Mouse (Mus musculus): ENCODE measurements at regions not wholly inside any gene's neighbourhood (a gene's known extent, or its start where the extent isn't known, plus 50 kb on each side); places are given as distances from the start of the nearest gene placed in this dataset.

- DNase-seq (ENCODE audit: low spot score in 2 of 2) = peak in 1 of 2 experiments; percentile 22
Observed at GRCm38 (mm10) chrX:67061216-67061615, 412.1 kb downstream of the Slitrk2 start.

- DNase-seq (ENCODE audit: low spot score in 2 of 2) = no peak
Observed at GRCm38 (mm10) chrX:67062509-67063030, 413.5 kb downstream of the Slitrk2 start.

GRCm38 (mm10) chrX:67092395-67092794 lies 443.3 kb downstream of the Slitrk2 start:
- DNase-seq (ENCODE audit: low spot score in 2 of 2) = no peak

All from left cerebral cortex, adult 8-10 months (tissue).